Mouse (Mus musculus) gastrocnemius, postnatal 10 days (tissue): ENCODE results near the gene Dnaic2. TPM values are rescaled to one million over a fixed set of nuclear protein-coding genes. Genes with fewer than 3 reads are reported as not detected.

Source experiments
- DNase-seq: peaks from one replicate; pipeline ENCODE4 v3.0.0; 2021; ENCODE audit warnings: mixed read lengths
- total RNA-seq, 2 experiments: library from RNA; stranded (reverse); gene quantifications; 2 replicates each; pipeline ENCODE4 v1.2.3; 2021

Dnaic2 gene
- total RNA-seq, 2 experiments from 2014 or later = 1.0 to 1.1 TPM

DNA sequence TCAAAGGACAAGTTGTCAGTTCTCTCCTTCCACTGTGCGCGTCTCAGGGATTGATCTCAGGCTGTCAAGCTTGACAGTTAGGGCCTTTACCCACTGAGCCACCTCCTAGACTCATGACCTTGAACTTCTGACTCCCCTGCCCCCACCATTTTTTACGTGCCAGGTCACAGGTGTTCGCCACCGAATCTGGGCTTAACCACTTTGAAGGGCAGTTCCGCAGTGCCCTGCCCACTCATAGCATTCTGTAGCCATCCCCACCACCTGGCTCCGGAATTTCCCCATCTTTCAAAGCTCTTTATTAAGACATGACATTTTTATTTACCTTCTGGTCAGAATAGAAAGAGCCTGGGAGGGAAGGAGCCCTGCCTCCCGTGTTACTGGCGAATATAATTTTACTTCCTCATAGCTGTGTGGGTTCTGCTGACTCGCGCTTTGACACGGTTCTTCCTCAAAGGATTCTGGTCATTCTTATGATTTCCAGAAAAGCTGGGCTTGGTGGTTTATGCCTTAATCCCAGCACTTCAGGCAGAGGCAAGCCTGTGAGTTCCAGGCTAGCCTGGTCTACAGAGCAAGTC lies 20.4 kb downstream of the Dnaic2 start:
- no peak for DNase-seq

DNA sequence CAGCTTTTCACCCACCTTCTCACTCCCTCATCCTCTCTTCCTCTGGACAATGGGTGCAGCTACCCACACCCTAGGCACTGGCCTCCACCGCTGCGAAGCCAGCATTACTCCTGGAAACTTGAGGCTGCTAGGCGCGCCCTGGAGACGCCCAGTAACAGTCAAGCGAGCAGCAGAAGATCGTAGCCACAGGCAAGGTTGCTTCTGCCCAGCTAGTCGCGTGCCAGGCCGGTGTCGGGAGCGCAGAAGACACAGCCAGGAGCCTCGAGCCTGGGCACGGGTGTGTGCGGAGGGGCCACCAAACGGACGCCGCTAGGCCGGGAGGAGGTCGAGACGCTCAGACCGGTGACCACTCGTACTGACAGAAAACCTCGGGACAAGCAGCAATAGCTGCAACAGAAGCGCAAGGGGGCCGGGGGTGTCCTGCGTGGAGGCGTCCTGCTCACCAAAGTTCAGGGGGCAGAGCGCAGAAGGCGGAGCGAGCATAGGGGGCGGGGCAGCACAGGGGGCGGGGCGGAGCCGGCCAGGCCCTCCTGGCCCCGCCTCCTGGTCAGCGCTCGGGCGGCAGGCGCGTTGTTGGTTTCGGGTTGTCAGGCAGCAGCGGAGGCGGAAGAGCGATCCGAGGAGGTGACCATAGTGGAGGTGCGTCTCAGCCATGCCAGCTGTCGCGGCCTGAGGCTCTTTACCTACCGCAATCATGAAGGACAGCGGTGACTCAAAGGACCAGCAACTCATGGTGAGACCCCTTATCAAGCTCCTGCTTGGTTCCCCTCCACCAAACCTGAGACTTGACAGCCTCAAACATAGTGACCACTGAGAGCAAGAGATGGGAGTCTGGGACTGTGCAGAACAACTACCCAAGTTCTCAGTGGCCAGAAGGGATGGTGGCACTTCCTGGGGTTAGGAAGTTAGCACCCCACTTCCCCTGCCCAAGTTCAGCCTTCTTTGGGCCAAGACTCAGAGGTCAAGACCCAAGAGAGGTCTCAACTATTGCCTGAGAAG lies 37.9 kb downstream of the Dnaic2 start, which contains the start of gene Kif19a:
Kif19a (plus strand) TSS at position 569 of the 999 bp plus-strand sequence.
- DNase-seq = peak; percentile 62

DNA sequence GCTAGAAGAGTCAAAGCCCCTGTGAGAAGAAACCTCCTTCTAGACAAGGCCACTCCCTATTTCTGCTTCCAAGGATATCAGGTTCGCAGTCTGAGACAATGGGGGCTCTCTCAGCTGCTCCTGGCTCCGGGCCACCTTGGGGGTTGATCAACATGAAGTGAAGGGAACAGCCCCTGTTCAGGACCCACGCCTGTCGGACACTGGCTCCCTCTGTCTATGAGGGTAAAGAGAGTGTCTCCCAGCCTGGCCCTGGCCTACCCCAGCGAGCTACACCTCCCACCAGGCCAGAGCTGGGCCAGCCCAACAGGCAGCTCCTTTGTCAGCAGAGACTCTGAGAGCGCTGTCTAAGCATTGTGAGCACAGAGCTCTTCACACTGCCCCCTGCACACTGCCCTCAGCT lies 42.7 kb downstream of the Dnaic2 start:
- DNase-seq = no peak

DNA sequence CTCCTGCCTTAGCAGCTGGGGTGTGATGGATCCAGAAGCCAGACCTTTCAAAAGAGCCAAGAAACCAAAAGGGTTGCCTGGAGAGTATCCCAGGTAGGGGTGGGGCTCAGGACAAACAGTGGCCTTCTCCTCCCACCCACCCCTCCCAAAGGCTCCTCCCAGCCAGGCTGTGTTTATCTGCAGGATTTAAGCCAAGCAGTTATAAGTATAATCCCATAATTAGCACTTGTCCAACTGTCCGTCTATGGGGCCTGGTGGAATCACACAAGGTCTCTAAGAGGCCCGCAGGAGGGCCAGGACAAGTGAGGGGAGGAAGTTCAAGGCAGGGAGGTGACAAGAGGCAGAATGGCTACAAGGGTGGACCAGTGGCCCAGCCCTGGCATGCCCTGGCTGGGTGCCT lies 44.7 kb downstream of the Dnaic2 start:
- no peak for DNase-seq

DNA sequence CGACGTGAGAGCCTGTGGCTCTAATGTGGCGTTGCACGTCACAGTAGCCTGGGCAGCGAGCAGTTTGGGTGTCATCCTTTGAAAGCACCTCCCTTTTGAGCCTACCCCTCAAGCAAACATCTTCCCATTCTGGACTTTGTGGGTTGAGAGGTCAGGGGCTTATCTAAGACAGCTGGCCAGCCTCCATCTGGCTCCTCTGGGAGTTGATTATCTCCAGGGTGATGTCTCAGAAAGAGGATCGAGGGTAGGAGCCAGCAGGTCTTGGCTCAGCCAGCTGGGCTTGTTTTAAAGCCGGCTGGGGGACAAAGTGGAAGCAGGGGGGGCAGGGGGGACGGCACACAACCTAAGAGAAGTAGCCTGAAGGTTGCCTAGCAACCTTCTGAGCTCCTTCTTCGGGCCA lies 52.9 kb downstream of the Dnaic2 start:
- no peak for DNase-seq

DNA sequence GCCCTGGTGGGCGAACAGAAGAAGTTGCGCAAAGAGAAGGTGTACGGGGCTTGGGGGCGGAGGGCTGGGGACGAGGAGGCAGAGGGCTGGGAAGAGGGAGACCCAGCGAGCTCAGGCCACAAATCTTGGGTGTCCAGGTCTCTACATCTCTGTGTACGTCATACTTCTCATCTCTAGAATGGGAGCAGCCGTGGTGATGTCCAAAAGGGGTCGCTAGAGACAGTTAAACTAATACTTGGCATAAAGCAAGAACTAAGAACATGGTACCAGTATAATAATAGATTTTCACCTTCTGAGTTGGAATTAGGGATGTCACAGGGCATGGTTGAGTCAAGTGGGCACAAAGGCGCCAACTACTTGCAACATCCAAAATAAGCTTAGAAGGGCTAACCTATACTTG lies 58.7 kb downstream of the Dnaic2 start:
- DNase-seq = no peak

DNA sequence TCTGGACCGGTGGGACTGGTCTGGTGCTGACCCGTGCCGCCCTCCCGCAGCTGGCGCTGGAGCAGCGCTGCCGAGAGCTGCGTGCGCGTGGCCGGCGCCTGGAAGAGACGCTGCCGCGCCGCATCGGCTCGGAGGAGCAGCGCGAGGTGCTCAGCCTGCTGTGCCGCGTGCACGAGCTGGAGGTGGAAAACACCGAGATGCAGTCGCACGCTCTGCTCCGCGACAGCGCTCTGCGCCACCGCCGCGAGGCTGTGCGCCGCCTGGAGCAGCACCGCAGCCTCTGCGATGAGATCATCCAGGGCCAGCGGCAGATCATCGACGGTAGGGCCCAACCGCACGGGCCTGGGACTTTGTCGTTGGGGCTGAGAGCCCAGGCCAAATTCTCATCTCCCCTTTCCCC lies 59.1 kb downstream of the Dnaic2 start:
- no peak for DNase-seq

DNA sequence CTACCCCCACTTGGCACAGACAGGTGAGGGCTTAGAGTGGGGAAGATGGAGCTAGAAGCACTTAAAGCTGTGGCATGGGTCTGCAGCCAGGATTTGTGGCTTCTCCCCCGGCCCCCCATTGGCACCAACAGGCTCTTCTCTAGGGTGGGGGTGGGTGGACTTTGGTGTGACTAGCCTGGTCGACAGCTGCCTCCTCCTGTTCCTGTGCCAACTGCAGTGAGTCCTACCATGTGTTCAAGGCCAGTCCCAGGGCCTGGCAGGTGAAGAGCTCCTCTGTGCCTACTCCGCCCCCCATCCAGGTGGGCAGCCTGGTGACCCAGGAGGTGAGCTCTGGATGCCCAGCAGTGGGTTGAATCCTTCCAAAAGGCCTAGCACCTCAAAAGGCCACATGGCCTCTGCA lies 60.4 kb downstream of the Dnaic2 start:
- DNase-seq = no peak

DNA sequence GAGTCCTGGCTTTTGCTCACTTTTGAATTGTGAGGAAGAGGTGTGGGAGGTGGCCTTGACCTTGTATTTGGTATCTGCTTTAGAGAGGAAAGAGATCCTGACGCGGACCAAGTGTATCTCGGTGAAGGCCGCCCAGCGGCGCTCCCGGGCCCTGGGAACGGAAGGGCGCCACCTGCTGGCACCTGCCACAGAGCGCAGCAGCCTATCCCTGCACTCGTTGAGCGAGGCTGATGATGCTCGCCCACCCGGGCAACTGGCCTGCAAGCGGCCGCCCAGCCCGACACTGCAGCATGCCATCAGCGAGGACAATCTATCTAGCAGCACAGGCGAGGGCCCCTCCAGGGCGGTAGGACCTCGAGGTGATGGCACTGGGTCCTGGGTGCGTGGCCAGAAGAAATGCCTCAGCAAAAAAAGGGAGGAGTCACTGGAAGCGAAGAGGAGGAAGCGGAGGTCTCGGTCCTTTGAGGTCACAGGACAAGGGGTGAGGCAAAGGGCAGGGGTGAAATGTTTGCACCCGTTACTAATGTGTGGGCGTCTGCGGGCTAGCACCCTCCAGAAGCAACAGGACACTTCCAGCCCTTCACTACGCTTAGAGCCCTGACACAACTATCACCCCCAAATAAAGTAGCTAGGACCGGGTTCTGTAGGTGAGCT lies 62.0 kb downstream of the Dnaic2 start:
- peak; percentile 95 for DNase-seq

DNA sequence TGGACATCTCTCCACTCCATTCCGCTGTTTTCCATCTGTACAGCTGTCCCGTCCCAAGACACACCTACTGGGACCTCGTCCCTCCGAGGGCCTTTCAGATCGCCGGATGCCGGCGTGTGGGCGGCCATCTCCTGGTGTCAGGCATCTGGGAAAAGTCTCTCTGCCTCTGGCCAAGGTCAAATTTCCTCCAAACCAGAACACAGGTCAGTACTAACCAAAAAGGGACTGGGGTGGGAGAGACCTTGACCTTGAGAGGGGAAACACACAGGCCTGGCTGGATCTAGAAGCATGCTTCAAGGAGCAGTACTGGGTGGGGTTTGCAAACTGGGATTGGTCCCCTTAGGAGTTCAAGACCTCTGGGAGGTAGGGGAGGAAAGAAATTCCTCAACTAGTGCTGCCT lies 62.5 kb downstream of the Dnaic2 start:
- DNase-seq = no peak

DNA sequence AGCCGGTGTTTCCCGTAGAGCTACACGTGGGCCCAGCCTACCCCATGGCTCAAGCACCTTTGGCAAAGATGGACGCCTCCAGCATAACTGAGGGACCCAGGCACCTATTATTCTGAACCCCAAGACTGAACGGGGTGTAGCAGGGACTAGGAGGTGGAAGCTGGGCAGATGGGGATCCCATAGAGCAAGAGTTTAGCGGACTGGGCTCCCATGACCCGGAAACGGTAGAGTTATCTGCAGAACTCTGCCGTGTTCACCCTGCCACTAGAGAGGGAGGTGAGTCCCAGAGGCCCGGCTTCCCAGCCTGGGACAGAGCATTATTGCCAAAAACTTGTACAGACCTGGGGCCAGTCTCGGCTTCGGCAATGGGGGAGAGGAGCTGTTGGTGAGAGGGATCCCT lies 63.0 kb downstream of the Dnaic2 start:
- no peak for DNase-seq

DNA sequence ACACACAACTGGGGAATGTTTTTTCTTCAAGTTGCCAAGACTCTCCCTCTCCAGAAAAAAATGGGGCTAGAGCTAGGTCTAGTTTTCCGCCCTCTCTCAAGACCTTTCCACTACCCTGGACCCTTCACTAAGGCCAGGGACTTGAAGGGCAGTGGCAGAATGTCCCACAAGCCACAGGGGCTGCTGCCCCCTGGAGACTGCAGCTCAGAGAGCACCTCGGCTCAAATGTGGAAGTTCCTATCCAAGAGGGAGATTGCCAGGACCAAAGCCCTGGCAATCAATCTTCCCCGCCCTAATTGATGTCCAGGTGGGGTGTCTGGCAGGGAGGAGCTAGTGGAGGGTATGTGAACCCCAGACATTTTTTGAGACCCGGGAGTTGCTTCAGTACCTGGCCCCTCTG lies 63.6 kb downstream of the Dnaic2 start:
- DNase-seq = no peak

DNA sequence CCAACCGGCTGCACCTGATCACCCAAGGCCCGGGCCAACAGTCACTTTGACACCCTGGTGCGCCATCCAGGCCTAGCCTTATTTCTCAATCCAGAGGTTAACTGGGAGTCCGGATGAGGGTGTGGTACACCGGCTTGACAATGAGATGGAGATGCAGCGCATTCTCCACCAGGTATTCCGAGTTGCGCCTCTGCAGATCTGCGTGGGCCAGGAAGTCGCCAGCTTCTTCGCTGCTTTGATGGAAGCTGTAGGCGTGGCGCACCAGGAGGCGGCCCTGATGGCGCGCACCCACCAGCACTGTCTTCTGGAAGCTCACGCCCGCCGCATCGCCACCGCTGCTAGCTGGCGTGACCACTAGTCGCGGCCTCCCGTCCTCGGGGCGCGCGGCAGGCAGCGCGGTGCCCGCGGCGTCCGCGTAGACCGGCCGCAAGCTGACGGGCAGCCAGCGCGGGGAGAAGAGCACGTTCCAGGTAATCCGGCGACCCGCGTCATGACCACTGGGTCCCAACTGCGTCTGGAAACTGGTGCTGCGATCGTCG lies 64.2 kb downstream of the Dnaic2 start:
- DNase-seq = no peak

DNA sequence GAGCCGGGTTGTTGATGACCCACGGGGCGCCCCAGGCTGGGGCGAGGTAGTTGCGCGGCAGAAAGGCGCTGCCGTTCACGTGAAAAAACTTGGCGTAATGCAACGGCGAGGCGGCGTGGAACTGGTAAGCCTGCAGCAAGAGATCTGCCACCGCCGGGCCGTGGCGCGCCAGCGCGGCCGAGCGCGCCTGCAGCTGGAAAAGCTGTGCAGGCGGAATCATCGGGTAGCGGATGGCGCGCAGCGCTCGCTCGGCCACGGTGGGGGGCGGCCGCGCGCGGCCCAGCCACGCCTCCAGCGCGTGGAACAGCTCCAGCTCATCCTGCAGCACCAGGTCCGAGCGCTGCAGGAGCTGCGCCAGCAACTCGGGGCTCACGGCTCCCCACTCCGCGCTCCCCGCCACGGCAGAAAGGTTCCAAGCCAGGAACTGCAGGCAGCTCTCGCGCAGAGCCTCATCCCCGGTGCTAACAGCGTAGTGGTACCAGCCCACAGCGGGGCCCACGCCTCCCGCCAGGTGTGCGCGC lies 64.7 kb downstream of the Dnaic2 start:
- peak; percentile 41 for DNase-seq

DNA sequence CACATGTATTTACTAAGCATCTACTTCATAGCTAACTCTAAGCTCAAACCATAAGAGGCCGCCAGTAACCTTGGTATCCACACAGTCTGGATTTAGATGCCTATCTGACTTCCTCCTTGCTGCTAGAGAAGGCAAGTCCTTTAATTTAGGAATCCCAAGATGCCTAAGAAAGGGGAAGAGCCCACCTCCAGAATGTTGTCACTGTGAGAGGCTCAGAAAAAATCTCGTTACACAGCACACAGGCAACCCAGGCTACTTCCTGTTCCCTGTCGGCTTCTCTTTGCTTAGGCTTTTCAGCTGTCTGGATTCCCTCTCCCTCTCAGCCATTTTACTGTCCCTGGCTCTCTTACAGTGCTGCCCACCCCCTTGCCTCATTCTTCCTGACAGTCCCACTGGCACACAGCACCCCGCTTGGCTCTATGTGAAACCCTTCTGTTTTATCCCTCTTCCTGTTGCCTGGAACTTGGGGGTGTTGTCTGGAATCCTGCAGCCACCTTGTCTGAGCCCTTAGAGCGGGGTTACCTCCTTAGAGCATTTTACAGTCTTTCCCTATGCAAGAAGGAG lies 65.8 kb downstream of the Dnaic2 start:
- DNase-seq = no peak

DNA sequence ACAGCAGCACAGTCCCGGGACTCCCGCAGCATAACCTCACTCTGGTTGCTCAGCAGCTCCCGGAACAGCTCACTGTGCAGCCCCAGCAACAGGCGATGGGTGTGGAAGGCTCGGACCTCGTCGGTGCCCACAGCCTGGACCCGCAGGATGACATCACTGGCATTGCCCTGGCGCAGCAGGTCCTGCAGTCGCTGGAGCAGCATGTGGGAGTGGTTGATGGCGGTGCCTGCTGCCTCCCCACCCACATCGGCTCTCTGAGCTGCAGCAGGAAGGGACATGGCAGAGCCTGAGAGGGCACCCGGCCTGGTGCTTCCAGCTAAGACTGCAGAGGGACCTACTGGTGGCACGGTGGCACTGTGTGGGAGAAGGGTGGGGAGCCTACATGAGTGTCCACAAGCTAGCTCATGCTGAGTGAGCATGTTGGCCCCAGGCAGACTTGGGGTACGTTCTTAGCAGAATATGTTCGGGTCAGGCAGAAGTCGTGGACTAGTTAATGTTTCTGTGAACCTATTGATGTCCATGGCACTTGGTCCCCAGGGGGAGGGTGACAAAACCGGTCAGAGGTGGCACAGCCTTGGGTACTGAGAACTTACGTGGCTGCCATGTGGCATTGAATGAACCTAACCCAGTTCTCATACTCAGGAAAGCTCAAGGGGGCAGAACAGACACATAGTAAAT lies 66.8 kb downstream of the Dnaic2 start:
- DNase-seq = no peak

DNA sequence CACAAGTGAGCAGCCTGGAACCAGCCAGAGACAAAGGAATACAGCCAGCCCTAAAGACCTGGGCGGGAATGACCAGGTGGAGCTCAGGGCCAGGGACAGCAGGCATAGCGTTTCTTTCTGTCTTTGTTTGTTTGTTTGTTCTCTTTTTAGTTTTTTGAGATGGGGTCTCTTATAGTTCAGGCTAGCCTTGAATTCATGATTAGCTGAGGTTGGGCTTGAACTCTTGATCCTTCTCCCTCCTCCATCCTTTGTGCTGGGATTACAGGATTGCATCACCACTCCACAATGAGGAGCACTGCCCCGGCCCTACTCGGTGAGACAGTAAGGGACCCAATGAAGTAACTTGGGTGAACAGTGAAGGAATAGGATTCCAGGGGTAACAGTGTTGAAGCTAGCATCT lies 67.5 kb downstream of the Dnaic2 start:
- DNase-seq = no peak

DNA sequence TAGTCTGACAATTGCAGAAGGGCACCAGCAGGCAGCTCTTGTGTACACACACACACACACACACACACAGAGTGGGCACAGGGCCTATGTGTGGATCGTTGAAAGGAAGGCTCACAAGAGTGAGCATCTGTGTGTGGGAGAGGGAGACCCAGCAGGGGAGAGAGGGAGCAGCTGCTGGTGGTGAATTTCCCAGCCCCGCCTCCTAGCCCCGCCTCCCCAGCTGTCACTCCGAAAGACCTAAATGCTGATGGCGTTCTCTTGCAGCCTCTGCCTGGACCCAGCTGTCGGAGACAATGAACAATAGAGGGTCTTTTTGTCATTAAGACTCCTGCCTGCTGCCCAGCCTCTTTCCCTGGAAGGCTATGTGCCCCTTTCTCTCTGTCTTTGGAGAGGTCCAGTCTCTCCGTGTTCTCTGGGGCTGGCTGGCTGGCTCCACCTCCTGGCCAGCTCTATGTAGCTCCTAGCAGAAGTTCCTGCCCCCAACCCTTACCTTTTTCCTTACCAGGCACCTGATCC lies 68.1 kb downstream of the Dnaic2 start:
- DNase-seq = peak; percentile 62

DNA sequence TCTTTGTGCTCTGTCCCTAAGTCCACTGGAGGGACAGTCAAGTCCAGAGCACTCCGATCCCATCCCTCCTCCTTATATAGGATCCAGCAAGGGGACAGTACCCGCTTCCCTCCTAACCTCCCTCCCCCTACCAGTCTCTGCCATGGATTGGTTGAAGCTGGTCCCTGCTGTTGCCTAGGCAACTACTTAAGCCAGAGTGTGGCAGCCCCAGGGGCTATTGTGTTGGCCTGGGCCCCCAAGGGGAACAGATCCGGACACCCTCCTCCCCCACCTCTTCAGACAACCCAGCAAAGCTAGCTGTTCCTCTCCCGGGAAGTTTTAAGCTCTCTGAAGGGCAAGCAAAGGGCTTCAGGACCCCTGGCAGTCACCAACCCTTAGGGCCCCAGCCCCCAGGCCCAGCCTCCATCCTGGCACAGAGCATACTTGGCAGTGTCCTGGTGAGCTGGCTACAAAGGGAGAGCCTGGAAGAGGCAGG lies 68.7 kb downstream of the Dnaic2 start, which contains the start of gene Btbd17:
Btbd17 (minus strand) TSS at position 98 of the 475 bp plus-strand sequence.
- DNase-seq = no peak

DNA sequence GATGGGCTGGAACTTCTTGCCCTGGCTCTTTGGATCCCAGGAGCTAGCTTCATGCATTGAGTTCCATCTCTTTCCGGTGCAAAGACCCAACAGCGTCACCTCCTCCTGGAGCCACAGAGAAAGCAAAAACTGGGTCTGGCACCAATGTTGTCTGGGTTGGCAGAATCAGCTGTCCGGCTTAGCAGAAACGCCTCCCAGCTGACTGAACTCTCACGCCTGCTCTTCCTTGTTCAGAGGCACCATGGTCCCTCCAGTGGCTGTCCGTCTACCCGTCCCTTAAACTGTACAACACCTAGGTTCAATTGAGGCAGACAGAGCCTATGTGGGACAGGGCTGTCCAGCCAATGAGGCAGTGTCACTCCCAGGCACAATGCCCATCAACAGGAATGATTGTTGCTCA lies 70.0 kb downstream of the Dnaic2 start:
- DNase-seq = no peak

DNA sequence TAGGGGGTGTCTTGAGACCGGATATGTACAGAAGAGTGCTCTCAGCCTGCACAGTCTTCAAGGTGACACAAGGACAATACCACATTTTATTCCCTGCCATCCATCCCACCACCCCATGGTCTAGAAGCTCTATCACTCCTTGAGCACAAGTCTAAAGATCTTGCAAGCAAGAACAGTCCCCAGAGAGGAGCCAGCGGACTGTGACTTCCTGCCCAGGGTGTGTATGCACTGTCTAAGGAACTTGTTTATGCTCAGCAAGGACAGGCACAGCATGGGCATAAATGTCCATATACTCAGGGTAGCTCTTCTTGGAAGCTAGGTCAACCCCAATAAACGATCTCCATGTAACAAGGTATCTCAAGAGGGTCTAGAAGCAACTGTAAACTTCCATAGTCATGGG lies 70.8 kb downstream of the Dnaic2 start:
- DNase-seq = no peak
